Mouse (Mus musculus) heart, embryonic 15.5 days (tissue): ENCODE data around the gene Slc6a21. TPM values are rescaled to one million over a fixed set of nuclear protein-coding genes. Genes with fewer than 3 reads are reported as not detected.

Source experiments
- ATAC-seq: fragments of 200-750 bp; cut with Nextera tagmentation; replicated peaks from 2 replicates; pipeline ENCODE4 v1.8.0; 2017; ENCODE audit warnings: low read depth, moderate TSS enrichment; ENCODE audit not compliant: insufficient number of reproducible peaks, insufficient read depth, low FRiP score
- H3K27ac ChIP-seq: fragments of 300-500 bp; sonication (generic); 2 replicates; pipeline ENCODE4 v1.5.1; 2015; ENCODE audit warnings: mild to moderate bottlenecking, inconsistent platforms
- H3K27me3 ChIP-seq: fragments of 300-500 bp; sonication (generic); 2 replicates; pipeline ENCODE4 v1.6.1; 2015; ENCODE audit warnings: inconsistent platforms
- H3K36me3 ChIP-seq: fragments of 300-500 bp; sonication (generic); 2 replicates; pipeline ENCODE4 v1.6.1; 2015; ENCODE audit warnings: mild to moderate bottlenecking, inconsistent platforms
- H3K4me1 ChIP-seq: fragments of 300-500 bp; sonication (generic); replicated peaks from 2 replicates; pipeline ENCODE4 v1.6.1; 2015; ENCODE audit warnings: inconsistent platforms
- H3K4me2 ChIP-seq: fragments of 300-500 bp; sonication (generic); 2 replicates; pipeline ENCODE4 v1.6.1; 2015; ENCODE audit warnings: inconsistent platforms, mild to moderate bottlenecking, moderate library complexity
- H3K4me3 ChIP-seq: fragments of 300-500 bp; sonication (generic); 2 replicates; pipeline ENCODE4 v1.5.1; 2015; ENCODE audit warnings: mild to moderate bottlenecking, inconsistent platforms
- H3K9ac ChIP-seq: fragments of 300-500 bp; sonication (generic); 2 replicates; pipeline ENCODE4 v1.6.1; 2015; ENCODE audit warnings: mild to moderate bottlenecking, inconsistent platforms
- H3K9me3 ChIP-seq: fragments of 300-500 bp; sonication (generic); replicated peaks from 2 replicates; pipeline ENCODE4 v1.6.1; 2016; ENCODE audit warnings: inconsistent platforms
- WGBS: fragments of 180-500 bp; shearing (Covaris S2); methylation state at CpG from one replicate; pipeline ENCODE4 v1.1.7; 2015; ENCODE audit warnings: mixed read lengths; 5-methylcytosine and 5-hydroxymethylcytosine counted together
- polyA plus RNA-seq: library from polyadenylated mRNA; unstranded; fragments of >200 nt; fragmentation: Nextera tagmentation; extraction: Ambion mirVana; gene quantifications from 2 replicates; pipeline ENCODE4 v1.2.1, GENCODE M21; 2015

Gene Slc6a21
- polyA plus RNA-seq, 1 experiment from 2014 or later = not detected

DNA sequence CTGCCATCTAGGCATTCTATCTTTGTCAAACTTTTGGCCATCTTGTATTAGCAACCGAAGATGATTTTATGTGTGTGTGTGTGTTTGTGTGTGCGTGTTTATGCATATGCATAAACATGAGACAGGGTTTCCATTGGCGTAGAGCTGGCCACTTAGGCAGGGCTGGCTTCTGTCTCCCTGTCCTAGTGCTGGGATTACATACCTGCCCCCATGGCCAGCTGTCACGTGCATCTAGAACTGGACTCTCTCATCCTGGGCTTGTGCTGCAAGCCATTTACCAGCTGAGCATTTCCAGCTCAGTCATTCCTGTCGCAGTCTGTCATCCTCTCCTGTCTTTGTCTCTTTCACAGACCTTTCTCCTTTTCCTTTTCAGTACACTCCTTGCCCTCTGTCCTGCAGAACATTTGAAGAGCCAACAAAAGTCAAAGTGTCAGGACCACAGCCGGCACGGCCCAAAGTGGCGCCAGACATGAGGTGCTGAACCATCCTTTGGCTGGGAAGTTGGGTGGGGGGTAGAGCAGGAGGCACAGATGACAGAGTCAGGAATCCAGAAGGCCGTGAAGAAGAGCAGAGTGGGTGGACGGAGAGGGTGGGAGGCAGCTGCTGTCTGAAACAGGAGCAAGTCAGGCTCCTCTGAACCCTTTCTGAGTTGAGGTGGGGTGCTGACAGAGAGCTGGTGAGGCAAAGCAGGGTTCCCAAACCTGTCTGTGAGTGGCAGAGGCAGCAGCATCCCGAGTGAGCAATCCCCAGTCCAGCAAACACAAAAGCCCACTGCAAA lies 20.1 kb upstream of the Slc6a21 start:
- WGBS = 37% methylated on average over 11 of the region's 11 CpGs
- H3K9ac ChIP-seq = no peak overlapping the region
- ATAC-seq = no peak

DNA sequence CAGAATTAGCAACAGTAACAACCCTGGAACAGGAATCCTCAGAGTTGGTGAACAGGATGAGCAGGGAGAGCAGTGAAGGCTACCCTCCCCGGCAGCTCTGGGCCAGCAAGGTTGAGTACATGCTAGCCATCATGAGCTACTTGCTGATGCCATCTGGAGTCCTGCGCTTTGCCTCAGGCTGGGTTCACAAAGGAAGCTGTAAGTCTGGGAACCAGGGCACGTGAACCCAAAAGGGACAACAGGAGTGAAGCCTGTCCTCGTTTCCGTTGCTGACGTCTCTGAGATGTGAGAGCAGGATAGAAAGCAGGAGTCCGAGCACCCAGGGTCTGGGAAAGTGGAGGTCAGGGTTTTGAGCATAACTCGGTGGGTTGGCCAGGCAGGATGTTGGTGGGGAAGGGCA lies 18.0 kb upstream of the Slc6a21 start:
- H3K36me3 ChIP-seq = no peaks in the 10 kb centered on the region
- no peak for ATAC-seq
- H3K9ac ChIP-seq = no peak overlapping the region
- 86% methylated on average over 8 of the region's 8 CpGs for WGBS
- no peak overlapping the region for H3K27ac ChIP-seq
- no peak overlapping the region for H3K4me3 ChIP-seq
- no peaks in the 10 kb centered on the region for H3K27me3 ChIP-seq
- H3K9me3 ChIP-seq = no peaks in the 10 kb centered on the region
- peaks cover 27% of the 10 kb centered on the region for H3K4me1 ChIP-seq
- H3K4me2 ChIP-seq = no peak overlapping the region

More for the DNA sequence above, 20.1 kb upstream of the Slc6a21 start:
- Histone ChIP-seq H3K9me3 (no peaks in the 10 kb centered on the region), H3K4me1 (peaks cover 15% of the 10 kb centered on the region), H3K4me2 (no peak overlapping the region), H3K27me3 (no peaks in the 10 kb centered on the region), H3K27ac (no peak overlapping the region), H3K36me3 (no peaks in the 10 kb centered on the region), H3K4me3 (no peak overlapping the region)

DNA sequence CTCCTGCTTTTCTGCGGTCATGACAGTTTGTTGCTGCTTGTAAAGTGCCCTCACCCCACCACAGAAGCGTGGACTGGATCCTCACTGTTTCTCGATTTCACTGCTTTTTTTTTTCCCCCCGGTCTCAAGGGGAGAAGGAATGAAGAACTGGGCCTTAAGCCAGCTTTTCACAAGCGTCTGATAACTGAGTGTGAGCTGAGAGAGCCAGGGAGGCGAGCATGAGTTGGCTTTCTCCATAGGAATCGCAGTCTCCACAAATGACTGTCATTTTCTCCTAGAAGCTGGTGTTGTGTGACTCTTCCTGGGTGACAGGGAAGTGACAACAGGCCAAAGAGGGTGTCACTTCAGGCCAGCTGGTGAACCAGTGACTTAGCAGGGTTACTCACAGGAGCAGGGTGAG lies 15.0 kb upstream of the Slc6a21 start:
- peak overlapping the region; percentile 19 for H3K4me2 ChIP-seq
- no peaks in the 10 kb centered on the region for H3K36me3 ChIP-seq
- 15% methylated on average over 7 of the region's 7 CpGs for WGBS
- no peak overlapping the region for H3K4me3 ChIP-seq
- H3K4me1 ChIP-seq = peaks cover 26% of the 10 kb centered on the region
- no peak overlapping the region for H3K9ac ChIP-seq
- peak overlapping the region; percentile 79 for H3K27ac ChIP-seq
- H3K9me3 ChIP-seq = no peaks in the 10 kb centered on the region
- ATAC-seq = peak; percentile 40; the same call in 1 of the 2 replicates
- H3K27me3 ChIP-seq = no peaks in the 10 kb centered on the region

DNA sequence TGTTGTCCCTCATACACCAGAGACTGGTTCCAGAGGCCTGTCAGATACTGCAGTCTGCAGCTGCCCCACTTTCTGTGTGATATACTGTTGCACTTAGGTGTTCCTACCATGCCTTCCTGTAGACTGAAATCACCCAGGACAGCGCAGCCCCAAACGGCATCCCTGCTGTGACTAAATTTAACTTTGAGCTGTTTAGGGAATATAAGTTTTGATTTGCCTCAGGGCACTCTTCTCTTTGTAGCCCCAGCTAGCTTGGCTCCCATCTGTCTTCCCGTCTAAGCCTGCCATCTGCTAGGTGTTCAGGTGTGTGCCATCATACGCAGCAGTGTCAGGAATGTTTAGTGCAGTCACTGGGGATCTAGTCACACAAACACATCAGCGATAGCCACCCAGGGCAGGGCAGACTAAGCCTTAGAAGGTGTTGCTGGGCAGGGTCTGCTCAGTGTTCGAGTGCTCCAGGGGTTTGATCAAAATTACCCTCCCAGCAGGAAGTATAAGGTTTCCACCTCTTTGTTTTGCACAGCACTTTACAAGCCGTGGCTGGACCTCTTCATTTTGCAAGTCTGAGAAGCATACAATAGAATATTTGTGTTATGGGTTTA lies 14.2 kb upstream of the Slc6a21 start:
- H3K9ac ChIP-seq = no peak overlapping the region
- no peaks in the 10 kb centered on the region for H3K9me3 ChIP-seq
- H3K27me3 ChIP-seq = 0 out of 2 replicates have a peak, but pooled peaks cover 2% of the 10 kb centered on the region
- H3K4me1 ChIP-seq = peaks cover 24% of the 10 kb centered on the region
- ATAC-seq = no peak
- H3K36me3 ChIP-seq = no peaks in the 10 kb centered on the region
- no peak overlapping the region for H3K4me2 ChIP-seq
- WGBS = 53% methylated on average over 7 of the region's 7 CpGs
- no peak overlapping the region for H3K4me3 ChIP-seq
- H3K27ac ChIP-seq = peak overlapping the region; percentile 79

DNA sequence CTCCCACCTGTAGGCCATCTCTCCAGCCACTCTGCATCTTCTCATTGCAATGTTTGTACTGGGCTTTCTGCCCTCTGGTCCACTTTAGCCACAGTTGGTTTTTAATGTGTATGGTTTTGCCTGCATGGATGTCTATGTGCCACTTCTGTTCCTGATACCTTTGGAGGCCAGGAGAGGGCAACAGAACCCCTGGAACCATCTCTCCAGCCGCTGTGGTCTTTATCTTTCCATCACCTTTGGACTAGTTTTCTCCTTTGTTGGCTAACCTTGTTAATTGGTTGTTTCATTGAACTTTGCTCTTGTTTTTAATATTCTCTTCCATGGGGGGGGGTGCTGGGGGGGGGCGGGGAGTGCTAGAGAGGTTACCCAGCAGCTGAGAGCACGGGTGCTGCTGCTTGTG lies 13.0 kb upstream of the Slc6a21 start:
- Histone ChIP-seq H3K9me3 (no peaks in the 10 kb centered on the region), H3K27me3 (0 out of 2 replicates have a peak, but pooled peaks cover 4% of the 10 kb centered on the region), H3K4me1 (peaks cover 24% of the 10 kb centered on the region), H3K27ac (no peak overlapping the region), H3K4me3 (no peak overlapping the region), H3K4me2 (no peak overlapping the region), H3K9ac (no peak overlapping the region), H3K36me3 (no peaks in the 10 kb centered on the region)
- no peak for ATAC-seq
- WGBS = 68% methylated on average over 3 of the region's 3 CpGs

DNA sequence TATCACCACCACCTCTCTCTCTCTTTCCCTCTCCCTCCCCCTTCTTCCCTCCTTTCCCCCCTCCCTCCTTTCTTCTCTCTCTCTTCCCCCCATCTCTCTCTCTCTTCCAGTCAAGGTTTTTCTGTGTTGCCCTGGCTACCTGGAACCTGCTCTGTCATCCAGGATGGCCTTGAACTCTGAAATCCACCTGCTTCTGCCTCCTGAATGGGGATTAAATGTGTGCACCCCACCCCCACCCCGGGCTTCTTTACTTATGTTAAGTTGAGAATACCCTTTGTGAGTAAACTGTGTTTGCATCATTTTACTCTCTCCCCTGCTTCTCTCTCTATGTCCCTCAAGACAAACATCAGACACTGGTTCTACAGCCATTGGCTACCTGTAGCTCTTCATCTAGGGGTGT lies 11.8 kb upstream of the Slc6a21 start:
- Histone ChIP-seq H3K4me2 (no peak overlapping the region), H3K27ac (no peak overlapping the region), H3K4me3 (no peak overlapping the region), H3K27me3 (0 out of 2 replicates have a peak, but pooled peaks cover 4% of the 10 kb centered on the region), H3K9ac (no peak overlapping the region), H3K4me1 (peaks cover 24% of the 10 kb centered on the region), H3K36me3 (no peaks in the 10 kb centered on the region), H3K9me3 (no peaks in the 10 kb centered on the region)
- ATAC-seq = no peak
- 71% methylated on average over 1 of the region's 1 CpGs for WGBS

DNA sequence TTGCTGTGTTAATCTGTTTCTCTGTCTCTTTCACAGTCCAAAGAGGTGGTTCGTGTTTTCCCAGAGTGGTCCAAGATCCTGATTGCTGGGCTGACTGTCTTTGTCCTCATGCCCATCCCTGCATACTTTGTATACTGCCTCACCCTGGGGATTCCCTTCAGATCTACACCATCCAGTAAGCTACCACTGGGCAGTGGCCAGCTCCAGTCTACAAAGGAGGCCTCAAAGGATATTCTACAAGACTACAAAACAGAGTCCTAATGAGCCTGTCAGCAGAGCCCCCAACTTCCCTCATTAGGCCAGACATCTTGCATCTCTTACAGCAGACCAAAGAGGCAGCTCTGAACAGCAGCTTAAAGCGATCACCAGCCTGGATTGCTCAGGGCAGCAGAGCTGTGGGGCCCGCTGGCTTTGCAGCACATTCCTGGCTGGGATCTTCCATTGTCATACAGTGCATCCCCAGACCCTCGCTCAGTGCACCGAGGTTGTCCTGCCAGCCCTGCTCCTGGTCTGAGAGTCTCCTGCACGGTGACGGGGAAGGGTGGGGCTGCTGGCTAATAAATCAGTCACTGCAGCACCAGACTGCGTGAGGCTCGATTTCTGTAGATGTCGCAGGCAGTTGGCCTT lies 4.4 kb upstream of the Slc6a21 start:
- no peak overlapping the region for H3K4me3 ChIP-seq
- no peaks in the 10 kb centered on the region for H3K9me3 ChIP-seq
- ATAC-seq = no peak
- H3K4me2 ChIP-seq = no peak overlapping the region
- 67% methylated on average over 10 of the region's 10 CpGs for WGBS
- peaks cover 7% of the 10 kb centered on the region for H3K4me1 ChIP-seq
- H3K36me3 ChIP-seq = no peaks in the 10 kb centered on the region
- H3K27ac ChIP-seq = no peak overlapping the region
- peaks cover 11% of the 10 kb centered on the region; the same call in 1 of the 2 replicates for H3K27me3 ChIP-seq
- no peak overlapping the region for H3K9ac ChIP-seq

DNA sequence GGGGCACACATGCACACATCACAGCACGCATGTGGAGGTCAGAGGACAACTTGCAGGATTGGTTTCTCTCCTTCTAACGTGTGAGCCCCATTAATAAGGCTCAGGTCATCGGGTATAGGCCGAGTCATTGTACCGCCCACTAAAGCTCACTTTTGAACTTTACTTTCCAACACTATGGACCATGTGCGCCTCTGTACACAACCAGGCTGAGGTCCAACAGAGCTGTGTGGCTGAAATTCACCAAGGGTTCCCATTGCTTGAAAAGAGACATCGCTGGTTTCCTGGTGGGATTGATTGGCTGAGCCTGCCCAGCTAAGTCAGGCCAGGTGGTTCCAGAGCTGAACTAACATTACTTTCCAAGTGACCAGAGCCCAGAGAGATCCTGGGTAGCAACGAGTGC lies 3.6 kb upstream of the Slc6a21 start:
- H3K9ac ChIP-seq = no peak overlapping the region
- H3K4me3 ChIP-seq = no peak overlapping the region
- no peak for ATAC-seq
- no peaks in the 10 kb centered on the region for H3K9me3 ChIP-seq
- no peak overlapping the region for H3K27ac ChIP-seq
- no peak overlapping the region for H3K4me2 ChIP-seq
- H3K36me3 ChIP-seq = no peaks in the 10 kb centered on the region
- H3K27me3 ChIP-seq = peaks cover 12% of the 10 kb centered on the region; the same call in 1 of the 2 replicates
- peaks cover 7% of the 10 kb centered on the region for H3K4me1 ChIP-seq
- 85% methylated on average over 8 of the region's 8 CpGs for WGBS

DNA sequence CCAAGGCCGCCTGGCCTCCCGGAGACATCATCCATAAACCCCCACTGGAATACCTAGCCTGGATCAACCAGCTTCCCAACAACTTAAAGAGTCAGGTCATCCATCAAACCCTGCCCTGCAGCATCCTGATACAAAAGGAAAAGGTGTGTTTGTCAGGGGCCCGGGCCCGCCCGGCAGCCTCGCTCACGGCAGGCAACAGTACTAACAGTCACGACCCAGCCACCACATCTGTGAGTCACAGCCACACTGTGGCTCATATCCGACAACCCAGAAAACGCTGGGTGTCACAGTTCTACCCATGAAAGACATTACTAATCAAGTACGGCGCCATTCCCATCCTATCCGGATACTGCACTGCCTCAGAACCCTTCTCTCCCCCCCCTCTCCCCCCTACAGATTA lies 9.2 kb downstream of the Slc6a21 start:
- 80% methylated on average over 13 of the region's 13 CpGs for WGBS
- Histone ChIP-seq H3K27ac (no peak overlapping the region), H3K4me3 (no peak overlapping the region), H3K9ac (no peak overlapping the region), H3K27me3 (peaks cover 15% of the 10 kb centered on the region), H3K4me1 (no peaks in the 10 kb centered on the region), H3K36me3 (no peaks in the 10 kb centered on the region), H3K9me3 (no peaks in the 10 kb centered on the region), H3K4me2 (no peak overlapping the region)
- no peak for ATAC-seq

DNA sequence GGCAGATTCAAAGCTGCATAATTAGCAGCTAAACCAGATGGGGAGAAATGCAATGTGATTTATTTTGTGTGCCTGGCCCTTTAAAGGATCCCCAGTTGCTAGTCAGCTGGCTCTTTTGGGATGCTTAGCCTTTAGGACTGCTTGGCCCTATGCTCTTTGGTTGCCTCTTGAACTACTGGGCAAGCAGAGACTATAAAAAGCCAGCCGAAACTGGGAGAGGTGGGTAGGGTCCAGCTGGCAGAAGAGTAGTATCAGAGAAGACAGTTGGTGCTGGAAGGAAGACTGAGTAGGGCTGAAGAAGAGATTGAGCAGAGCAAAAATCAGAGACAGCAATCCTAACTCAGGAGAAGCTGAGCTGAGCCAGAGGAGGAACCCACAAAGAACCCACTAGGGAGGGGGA lies 19.3 kb downstream of the Slc6a21 start:
- Histone ChIP-seq H3K4me2 (no peak overlapping the region), H3K27ac (no peak overlapping the region), H3K9ac (no peak overlapping the region), H3K4me1 (peaks cover 13% of the 10 kb centered on the region), H3K36me3 (no peaks in the 10 kb centered on the region), H3K9me3 (no peaks in the 10 kb centered on the region), H3K4me3 (no peak overlapping the region), H3K27me3 (0 out of 2 replicates have a peak, but pooled peaks cover under 1% of the 10 kb centered on the region)
- 89% methylated on average over 1 of the region's 1 CpGs for WGBS
- no peak for ATAC-seq

DNA sequence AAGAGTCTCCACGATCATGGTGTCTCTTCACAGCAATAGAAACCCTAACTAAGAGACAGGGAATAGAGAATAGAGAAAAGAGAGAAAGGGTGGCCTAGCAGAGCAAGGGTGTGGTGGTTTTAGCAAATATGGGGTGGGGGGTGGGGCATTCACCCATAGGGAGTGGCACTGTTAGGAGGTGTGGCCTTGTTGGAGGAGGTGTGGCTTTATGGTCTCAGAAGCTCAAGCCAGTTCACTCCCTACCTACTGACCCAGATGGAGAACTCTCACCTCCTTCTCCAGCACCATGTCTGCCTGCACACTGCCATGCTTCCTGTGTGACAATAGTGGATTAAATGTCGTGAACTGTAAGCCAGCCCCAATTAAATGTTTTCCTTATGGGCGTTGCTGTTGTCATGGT lies 20.2 kb downstream of the Slc6a21 start:
- no peaks in the 10 kb centered on the region for H3K36me3 ChIP-seq

More for the DNA sequence above, 20.2 kb downstream of the Slc6a21 start:
- 53% methylated on average over 3 of the region's 3 CpGs for WGBS
- Histone ChIP-seq H3K4me3 (no peak overlapping the region), H3K27ac (no peak overlapping the region), H3K4me2 (no peak overlapping the region), H3K9ac (no peak overlapping the region), H3K27me3 (no peaks in the 10 kb centered on the region), H3K4me1 (peaks cover 13% of the 10 kb centered on the region), H3K9me3 (no peaks in the 10 kb centered on the region)
- ATAC-seq = no peak
